ENCODE assay signal across 8 mouse cellular contexts in the genomic region with DNA sequence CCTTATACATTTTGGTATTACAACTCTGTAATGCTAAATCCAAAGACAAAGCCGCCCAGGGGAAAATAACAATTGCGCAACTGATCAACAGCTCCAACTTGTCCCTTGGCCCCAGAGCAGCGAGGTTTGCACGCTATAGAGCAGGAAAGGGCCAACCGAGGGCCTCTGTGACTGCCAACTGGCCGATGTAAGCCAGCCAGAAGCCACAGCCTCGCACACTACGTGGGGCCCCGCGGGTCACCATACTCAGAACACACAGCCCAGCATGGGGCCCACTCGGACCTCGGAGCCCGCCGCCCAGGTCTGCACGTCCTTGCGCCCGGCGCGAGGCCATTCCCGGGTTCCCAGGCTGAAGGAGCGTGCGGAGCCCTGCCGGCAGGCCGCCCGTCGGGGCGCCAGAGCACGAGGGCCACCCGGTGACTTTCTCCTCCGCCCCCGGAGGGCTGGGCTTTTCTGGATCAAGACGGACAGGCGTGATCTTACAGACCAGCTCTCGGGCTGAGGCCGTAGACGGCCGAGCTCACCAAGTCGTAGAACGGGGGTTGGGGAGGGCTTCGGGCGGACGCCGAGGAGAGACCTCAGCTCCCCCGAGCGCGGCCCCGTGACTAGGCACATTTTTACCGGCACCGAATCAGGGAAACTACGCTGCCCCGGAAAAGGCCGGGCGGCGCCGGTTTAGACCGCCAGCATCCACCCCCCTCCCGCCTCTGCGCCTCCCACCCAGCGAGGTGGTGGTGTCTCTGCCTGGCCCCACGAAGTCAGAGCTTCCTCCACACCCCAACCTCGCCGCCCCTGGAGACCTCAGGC. TPM values are rescaled to one million over a fixed set of nuclear protein-coding genes. Genes with fewer than 3 reads are reported as not detected.
DNase-seq lines count a peak whose midpoint lies in the region; ATAC-seq lines count a peak whose summit lies in the region.

No protein-coding gene starts in this region.

- WGBS in hindbrain, embryonic 12.5 days: under 1% methylated on average over 56 of the region's 62 CpGs

- H3K4me3 ChIP-seq in hindbrain, embryonic 12.5 days: peak overlapping the region; percentile 58

- H3K9ac ChIP-seq in hindbrain, embryonic 12.5 days: peak overlapping the region; percentile 74

- DNase-seq in Muller cell, postnatal 12 days (ENCODE audit: inconsistent ontology term): peak; percentile 97
- peak; percentile 85 to 93 for DNase-seq in cerebellum, postnatal 10 days
- peak; percentile 69 to 72 for DNase-seq in frontal cortex, postnatal 10 days (ENCODE audit: low spot score in 2 of 2)
- peak; percentile 33 to 65 for DNase-seq in layer of hippocampus, postnatal 25 days (ENCODE audit: extremely low spot score in 1 of 2, low spot score in 1 of 2)
- peak; percentile 95 for DNase-seq in lung, postnatal 25 days (ENCODE audit: low spot score)
- peak; percentile 95 for DNase-seq in retina, embryonic 14.5 days (ENCODE audit: low spot score)
- peak; percentile 86 for DNase-seq in thymus, postnatal 4 days

- H3K4me1 ChIP-seq in hindbrain, embryonic 12.5 days: peaks cover 26% of the 10 kb centered on the region

- ATAC-seq in hindbrain, embryonic 12.5 days (ENCODE audit: low FRiP score): peak; percentile 86

- H3K27me3 ChIP-seq in hindbrain, embryonic 12.5 days: no peaks in the 10 kb centered on the region

- peak overlapping the region; percentile 75 for H3K4me2 ChIP-seq in hindbrain, embryonic 12.5 days (replicated peaks)

- no peaks in the 10 kb centered on the region for H3K36me3 ChIP-seq in hindbrain, embryonic 12.5 days

- H3K27ac ChIP-seq in hindbrain, embryonic 12.5 days: peak overlapping the region; percentile 81

- H3K9me3 ChIP-seq in hindbrain, embryonic 12.5 days (replicated peaks): no peaks in the 10 kb centered on the region

RNA-seq across cellular contexts. Expression of gene Nfe2l2, which starts 0.9 kb away (rescaled TPM):
- 20.0 and 20.5 TPM in 2 replicates for polyA plus RNA-seq in hindbrain, embryonic 12.5 days (2016; fragmentation: Nextera tagmentation; extraction: Ambion mirVana)
- total RNA-seq in layer of hippocampus, postnatal 25 days (2021): 10 to 100 TPM; 12.1 to 12.3 TPM

RNA-seq across cellular contexts. Expression of gene Hnrnpa3, which starts 44.5 kb away (rescaled TPM):
- 352 and 360 TPM in 2 replicates for polyA plus RNA-seq in hindbrain, embryonic 12.5 days (2016; fragmentation: Nextera tagmentation; extraction: Ambion mirVana)
- total RNA-seq in layer of hippocampus, postnatal 25 days (2021): 100 to 1,000 TPM; 273 to 314 TPM

Comparison
In these comparisons a context has a peak if more than half of its experiments do, and no peak if none do; other contexts are left out.
1. Peak in every context shown above with its lines: DNase-seq, ATAC-seq, H3K4me3 ChIP-seq and H3K27ac ChIP-seq.